Mouse (Mus musculus) megakaryocyte, embryonic 14.5 days (primary cell): Measurements from ENCODE around the gene Numbl. TPM values are rescaled to one million over a fixed set of nuclear protein-coding genes. Genes with fewer than 3 reads are reported as not detected.

ENCODE experiments used
- H3K27me3 ChIP-seq: replicated peaks from 2 replicates; pipeline ENCODE3; 2012; ENCODE audit warnings: inconsistent platforms
- H3K36me3 ChIP-seq: replicated peaks from 2 replicates; pipeline ENCODE3; 2012; ENCODE audit warnings: low read length, inconsistent platforms, mixed read lengths
- H3K4me1 ChIP-seq: 2 replicates; pipeline ENCODE4 v1.6.1; 2012; ENCODE audit warnings: inconsistent platforms
- H3K4me3 ChIP-seq: replicated peaks from 2 replicates; pipeline ENCODE3; 2012; ENCODE audit warnings: moderate library complexity, mild to moderate bottlenecking, inconsistent platforms
- H3K9me3 ChIP-seq: 2 replicates; pipeline ENCODE4 v1.6.1; 2012; ENCODE audit warnings: inconsistent platforms
- FLI1 ChIP-seq: IDR thresholded peaks from 2 replicates; pipeline ENCODE4 v1.6.1; 2012; ENCODE audit warnings: low read length, inconsistent platforms, mixed read lengths
- GATA1 ChIP-seq: IDR thresholded peaks from 3 replicates; pipeline ENCODE4 v1.6.1; 2012; ENCODE audit warnings: mixed read lengths, low read length, inconsistent platforms, borderline replicate concordance
- polyA plus RNA-seq: library from polyadenylated mRNA; stranded (reverse); fragments of >175 nt; gene quantifications from 2 replicates; pipeline ENCODE4 v1.2.3, GENCODE M21; 2012; ENCODE audit warnings: low replicate concordance; ENCODE audit not compliant: insufficient read depth

The Numbl gene
- polyA plus RNA-seq = 2.0 and 2.4 TPM in 2 replicates

DNA sequence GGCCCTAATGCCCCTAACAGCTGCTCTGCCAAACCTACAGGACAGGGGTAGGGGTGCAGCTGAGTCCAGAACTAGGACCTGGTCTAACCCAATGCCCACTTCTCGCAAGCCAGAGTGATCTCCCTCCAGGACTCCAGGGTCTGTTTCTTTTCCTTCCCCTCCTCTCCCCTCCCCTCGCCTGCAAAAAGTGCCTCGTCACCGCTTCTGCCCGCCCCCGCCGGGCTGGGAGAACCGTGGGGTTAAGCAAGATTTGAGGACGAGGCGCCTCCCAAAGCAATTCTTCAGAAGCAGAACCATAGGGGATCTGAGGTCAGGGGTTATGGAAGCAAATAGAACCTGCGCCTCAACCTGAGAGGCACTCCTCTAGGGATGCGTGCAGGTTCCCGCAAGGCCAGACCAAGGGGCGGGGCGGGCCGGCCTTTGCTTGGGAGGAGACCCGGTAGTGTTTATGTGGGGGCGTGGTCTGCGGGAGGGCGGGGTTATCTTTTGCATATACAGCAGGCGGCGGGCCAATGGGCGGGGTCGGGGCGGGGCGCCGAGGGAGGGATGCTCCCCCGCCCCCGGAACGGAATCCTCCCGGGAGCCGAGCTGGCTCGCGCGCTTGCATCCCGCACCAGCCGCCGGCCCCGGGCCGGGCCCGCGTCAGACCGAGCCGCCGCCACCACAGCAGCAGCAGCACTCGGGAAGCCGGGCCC is at the start of gene Numbl:
Gene Numbl (plus strand): TSS at position 229 of the 695 bp plus-strand sequence.
- Histone ChIP-seq H3K4me1 (peaks cover 55% of the 10 kb centered on the region), H3K9me3 (0 out of 2 replicates have a peak, but pooled peaks cover 5% of the 10 kb centered on the region), H3K27me3 (peaks cover 42% of the 10 kb centered on the region), H3K4me3 (peak within 1 kb of the TSS; percentile 92), H3K36me3 (peaks cover 42% of the 10 kb centered on the region)
- TF ChIP-seq GATA1 = no peak
- no peak for TF ChIP-seq FLI1

DNA sequence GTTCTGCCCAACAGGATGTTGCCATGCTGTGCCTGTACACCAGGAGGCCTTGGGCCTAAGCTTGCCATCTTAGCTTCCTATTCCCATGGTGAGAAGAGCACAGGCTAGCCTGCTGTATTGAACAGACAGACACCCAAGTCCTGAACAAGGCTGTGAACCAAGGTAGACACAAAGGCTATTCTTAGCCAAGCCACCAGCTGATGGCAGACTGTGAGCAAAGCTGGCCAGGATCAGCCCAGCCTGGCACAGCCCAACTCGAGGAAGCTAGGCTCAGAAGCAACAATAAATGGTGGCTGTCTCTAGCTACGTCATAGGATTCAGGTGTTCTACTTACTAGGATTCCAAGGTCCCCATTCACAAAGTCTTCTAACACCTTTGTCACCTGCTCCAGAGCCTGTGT is 45.6 kb upstream of the Numbl start:
- Histone ChIP-seq H3K4me3 (no peak overlapping the region), H3K9me3 (no peaks in the 10 kb centered on the region), H3K36me3 (peaks cover 89% of the 10 kb centered on the region), H3K27me3 (no peaks in the 10 kb centered on the region), H3K4me1 (peaks cover 13% of the 10 kb centered on the region)
- no peak for TF ChIP-seq FLI1
- no peak for TF ChIP-seq GATA1

- no peak overlapping the region for H3K4me3 ChIP-seq
- TF ChIP-seq FLI1 (no peak), GATA1 (no peak)
- H3K27me3 ChIP-seq = no peaks in the 10 kb centered on the region
- no peaks in the 10 kb centered on the region for H3K9me3 ChIP-seq
- peaks cover 20% of the 10 kb centered on the region for H3K4me1 ChIP-seq
- H3K36me3 ChIP-seq = peaks cover 57% of the 10 kb centered on the region
Measured at GRCm38 (mm10) chr7:27218586-27218985, 39.6 kb upstream of the Numbl start.

GRCm38 (mm10) chr7:27219937-27220336 is 38.3 kb upstream of the Numbl start:
- TF ChIP-seq GATA1 (no peak), FLI1 (no peak)
- Histone ChIP-seq H3K9me3 (no peaks in the 10 kb centered on the region), H3K4me1 (peaks cover 34% of the 10 kb centered on the region), H3K4me3 (no peak overlapping the region), H3K36me3 (peaks cover 54% of the 10 kb centered on the region), H3K27me3 (no peaks in the 10 kb centered on the region)

GRCm38 (mm10) chr7:27221939-27222338 is 36.3 kb upstream of the Numbl start:
- no peaks in the 10 kb centered on the region for H3K27me3 ChIP-seq

DNA sequence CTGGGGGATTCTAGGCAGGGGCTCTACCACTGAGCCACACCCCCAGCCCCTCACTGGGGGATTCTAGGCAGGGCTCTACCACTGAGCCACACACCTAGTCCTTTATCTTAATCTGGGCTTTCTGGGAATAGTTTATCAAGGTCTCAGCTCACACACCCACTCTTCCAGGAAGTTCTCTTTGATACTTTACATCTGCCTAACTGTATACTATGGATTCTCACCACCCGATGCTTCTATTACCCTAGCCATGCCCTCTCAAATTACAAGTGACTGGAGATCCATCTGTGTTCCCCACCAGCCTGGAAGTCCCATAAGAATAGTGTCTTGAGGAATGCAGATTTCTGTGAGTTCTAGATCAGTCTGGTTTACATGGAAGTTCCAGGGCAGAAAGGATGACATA is 35.7 kb upstream of the Numbl start:
- H3K9me3 ChIP-seq = no peaks in the 10 kb centered on the region
- H3K27me3 ChIP-seq = no peaks in the 10 kb centered on the region
- no peak for TF ChIP-seq FLI1
- no peak for TF ChIP-seq GATA1
- no peak overlapping the region for H3K4me3 ChIP-seq
- H3K4me1 ChIP-seq = peaks cover 60% of the 10 kb centered on the region
- H3K36me3 ChIP-seq = peaks cover 43% of the 10 kb centered on the region

More at GRCm38 (mm10) chr7:27221939-27222338, 36.3 kb upstream of the Numbl start:
- H3K9me3 ChIP-seq = no peaks in the 10 kb centered on the region
- no peak overlapping the region for H3K4me3 ChIP-seq
- TF ChIP-seq FLI1 (no peak), GATA1 (no peak)
- peaks cover 54% of the 10 kb centered on the region for H3K4me1 ChIP-seq
- peaks cover 48% of the 10 kb centered on the region for H3K36me3 ChIP-seq

DNA sequence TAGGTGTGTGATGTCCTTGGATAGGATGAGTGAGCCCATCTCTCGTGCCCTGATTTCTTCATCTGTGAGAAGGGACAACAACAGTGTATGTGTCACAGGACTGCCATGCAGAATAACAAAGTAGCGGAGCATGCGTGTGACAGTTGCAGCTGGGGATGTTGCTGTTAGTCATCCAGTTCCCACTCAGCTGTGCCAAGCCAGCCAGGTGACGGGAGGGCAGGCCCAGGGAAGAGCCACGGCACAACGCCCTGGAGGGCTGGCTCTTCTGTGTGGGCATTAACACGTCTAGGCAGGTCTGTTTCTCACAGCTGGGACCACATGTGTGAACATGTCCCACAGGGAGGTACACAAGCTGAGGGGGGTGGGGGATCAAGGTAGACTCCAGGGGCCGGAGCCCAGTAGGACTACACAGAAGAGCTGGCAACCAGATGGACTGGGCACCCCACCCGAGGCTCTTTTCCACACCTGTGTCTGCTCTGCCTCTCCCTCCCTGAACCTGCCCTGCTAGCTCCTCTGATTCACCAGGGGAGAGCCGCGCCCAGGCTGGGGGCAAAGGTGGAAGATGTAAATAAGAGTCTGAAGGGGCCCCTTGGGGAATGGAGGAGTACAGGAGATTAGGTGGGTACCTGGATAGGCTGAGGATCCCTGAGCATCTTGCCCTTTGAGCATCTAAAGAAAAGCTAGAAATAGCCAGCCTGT is 33.2 kb upstream of the Numbl start:
- TF ChIP-seq GATA1 = no peak
- no peak for TF ChIP-seq FLI1
- no peaks in the 10 kb centered on the region for H3K9me3 ChIP-seq
- H3K4me1 ChIP-seq = peaks cover 71% of the 10 kb centered on the region
- H3K27me3 ChIP-seq = no peaks in the 10 kb centered on the region
- peak overlapping the region; percentile 7 for H3K4me3 ChIP-seq
- peaks cover 25% of the 10 kb centered on the region for H3K36me3 ChIP-seq

GRCm38 (mm10) chr7:27227276-27227675 is 31.0 kb upstream of the Numbl start:
- Histone ChIP-seq H3K36me3 (peaks cover 18% of the 10 kb centered on the region), H3K4me1 (peaks cover 76% of the 10 kb centered on the region), H3K9me3 (no peaks in the 10 kb centered on the region), H3K27me3 (no peaks in the 10 kb centered on the region), H3K4me3 (peak overlapping the region; percentile 97)
- TF ChIP-seq FLI1 (no peak), GATA1 (no peak)

GRCm38 (mm10) chr7:27227676-27228075 is 30.6 kb upstream of the Numbl start:
- H3K27me3 ChIP-seq = no peaks in the 10 kb centered on the region
- H3K4me1 ChIP-seq = peaks cover 76% of the 10 kb centered on the region
- H3K4me3 ChIP-seq = peak overlapping the region; percentile 97
- TF ChIP-seq GATA1 (no peak), FLI1 (no peak)
- no peaks in the 10 kb centered on the region for H3K9me3 ChIP-seq
- H3K36me3 ChIP-seq = peaks cover 17% of the 10 kb centered on the region

DNA sequence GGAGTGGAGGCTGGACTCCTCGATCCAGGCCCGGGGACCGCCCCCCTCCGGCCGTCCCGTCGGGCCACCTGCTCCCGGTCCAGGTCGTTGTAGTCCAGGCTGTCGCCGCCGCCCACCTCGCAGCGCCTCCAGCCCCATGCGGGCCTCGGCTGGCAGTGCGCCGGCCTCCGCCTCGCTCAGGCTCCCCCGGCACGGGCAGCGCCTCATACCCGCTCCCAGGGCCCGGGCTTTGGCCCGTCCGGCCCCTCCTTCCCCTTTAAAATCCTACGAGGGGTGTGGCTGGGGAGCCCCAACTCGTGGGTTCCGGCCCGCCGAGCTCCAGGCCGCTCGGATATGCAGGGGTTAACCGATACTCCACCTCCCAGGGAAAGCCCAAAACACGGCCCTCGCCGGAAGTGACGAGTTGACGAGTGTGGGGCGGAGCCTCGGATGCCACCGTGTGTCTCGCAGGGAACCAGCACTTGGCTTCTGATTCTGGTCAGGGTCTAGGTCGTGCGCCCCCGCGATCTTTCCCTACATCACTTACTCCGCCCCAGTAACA is 29.9 kb upstream of the Numbl start, which contains the start of gene Itpkc:
Gene Itpkc (minus strand): TSS at position 381 of the 541 bp plus-strand sequence.
- Histone ChIP-seq H3K9me3 (no peaks in the 10 kb centered on the region), H3K4me1 (peaks cover 74% of the 10 kb centered on the region), H3K27me3 (no peaks in the 10 kb centered on the region), H3K4me3 (peak within 1 kb of the TSS; percentile 97), H3K36me3 (peaks cover 17% of the 10 kb centered on the region)
- TF ChIP-seq GATA1 (no peak), FLI1 (no peak)
